Mouse (Mus musculus) erythroblast, embryonic 14.5 days (primary cell): ENCODE results near the gene Prpf6.

Experiments used
- GATA1 ChIP-seq: IDR thresholded peaks from 2 replicates; pipeline ENCODE4 v1.6.1; 2012; ENCODE audit warnings: low read length, inconsistent platforms, mixed read lengths
- TAL1 ChIP-seq: IDR thresholded peaks from 3 replicates; pipeline ENCODE4 v1.6.1; 2012; ENCODE audit warnings: low read length, inconsistent platforms, mixed read lengths

GRCm38 (mm10) chr2:181594946-181595696, 3.5 kb downstream of the Prpf6 start:
- TF ChIP-seq GATA1 (no peak), TAL1 (no peak)
